Mouse (Mus musculus): ENCODE measurements around the gene Ccnf. TPM values are rescaled to one million over a fixed set of nuclear protein-coding genes. Genes with fewer than 3 reads are reported as not detected.

Gene Ccnf
- 10.7 and 13.3 TPM in 2 replicates for polyA plus RNA-seq (2012; rRNA removed)

DNA sequence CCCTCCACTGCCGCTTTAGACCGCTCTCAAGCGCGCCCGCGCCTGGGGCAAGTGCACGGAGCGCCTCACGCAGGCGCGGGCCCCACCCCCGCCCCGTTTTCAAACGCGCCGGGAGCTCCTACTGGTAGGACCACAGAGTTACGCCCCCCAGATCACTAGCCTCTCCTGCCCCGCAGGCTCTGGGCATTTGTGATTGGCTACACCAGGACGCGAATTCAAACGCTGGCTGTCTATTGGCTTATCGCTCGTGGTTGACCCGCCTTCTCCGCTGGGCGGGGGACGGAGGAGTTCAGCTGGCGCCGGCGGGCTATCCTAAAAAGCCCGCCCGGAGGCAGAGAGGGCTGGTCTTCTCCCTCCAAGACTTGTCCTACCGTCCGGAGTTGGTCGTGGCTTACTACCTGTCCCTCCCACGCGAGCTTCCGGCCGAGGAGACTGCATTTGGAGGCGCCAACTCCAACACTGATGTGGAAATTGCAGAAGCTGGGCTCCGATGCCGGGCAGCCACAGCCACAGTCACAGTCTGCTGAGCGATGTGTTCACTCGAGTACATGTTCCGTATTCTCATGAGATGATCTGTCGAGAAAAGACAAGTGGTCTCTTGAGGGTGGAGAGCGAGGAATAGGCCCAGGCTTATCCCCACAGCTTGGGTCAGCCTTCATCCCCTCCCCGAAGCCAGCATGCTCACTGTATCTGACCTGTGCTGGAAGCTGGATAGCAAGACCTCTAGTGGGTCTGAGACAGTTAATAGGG lies at the start of gene Ccnf:
Ccnf (minus strand) TSS at position 165 of the 750 bp plus-strand sequence.
- peak; percentile 21; the same call in 1 of the 2 replicates for TF ChIP-seq CTCF (IDR thresholded peaks at IDR 0.05; ENCODE audit: control insufficient read depth, insufficient read depth, insufficient replicate concordance, low read depth, low read length)
- peak; percentile 43; the same call in 1 of the 2 replicates for TF ChIP-seq POLR2A (IDR thresholded peaks at IDR 0.05; ENCODE audit: control insufficient read depth, low read depth, low read length)
- Histone ChIP-seq H3K4me3 (ENCODE audit: control insufficient read depth, low read depth, low read length) (peak within 1 kb of the TSS; percentile 94), H3K4me1 (ENCODE audit: control insufficient read depth, insufficient read depth, low read length) (peaks cover 11% of the 10 kb centered on the region), H3K27ac (ENCODE audit: control insufficient read depth, insufficient read depth, low read depth, low read length) (peak within 1 kb of the TSS; percentile 55), H3K27me3 (ENCODE audit: control insufficient read depth, insufficient read depth, low read length) (no peaks in the 10 kb centered on the region), H3K36me3 (ENCODE audit: control insufficient read depth, insufficient read depth, low read length) (no peaks in the 10 kb centered on the region)

DNA sequence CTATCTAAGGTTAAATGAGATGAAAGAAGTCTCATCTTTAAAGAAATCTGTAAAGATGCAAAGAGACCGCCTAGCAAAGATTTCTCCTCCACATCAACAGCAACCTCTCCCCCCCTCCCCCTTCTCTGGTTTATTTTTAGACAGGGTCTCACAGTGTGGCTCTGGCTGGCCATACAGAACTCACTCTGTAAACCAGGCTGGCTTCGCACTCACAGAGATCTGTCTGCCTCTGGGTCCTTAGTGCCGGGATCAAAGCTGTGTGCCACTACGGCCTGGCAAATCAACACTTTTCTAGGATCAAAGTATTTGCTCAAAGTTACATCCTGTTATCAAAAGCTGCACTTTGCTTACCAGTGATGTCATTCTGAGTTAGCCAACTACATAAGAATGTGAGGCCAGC lies 49.4 kb upstream of the Ccnf start:
- TF ChIP-seq POLR2A (IDR thresholded peaks at IDR 0.05; ENCODE audit: control insufficient read depth, low read depth, low read length), result no peak
- no peak for TF ChIP-seq CTCF (IDR thresholded peaks at IDR 0.05; ENCODE audit: control insufficient read depth, insufficient read depth, insufficient replicate concordance, low read depth, low read length)
- Histone ChIP-seq H3K4me3 (ENCODE audit: control insufficient read depth, low read depth, low read length) (no peak overlapping the region), H3K36me3 (ENCODE audit: control insufficient read depth, insufficient read depth, low read length) (no peaks in the 10 kb centered on the region; the same call in 1 of the 2 replicates), H3K4me1 (ENCODE audit: control insufficient read depth, insufficient read depth, low read length) (no peaks in the 10 kb centered on the region), H3K27ac (ENCODE audit: control insufficient read depth, insufficient read depth, low read depth, low read length) (no peak overlapping the region), H3K27me3 (ENCODE audit: control insufficient read depth, insufficient read depth, low read length) (no peaks in the 10 kb centered on the region)

DNA sequence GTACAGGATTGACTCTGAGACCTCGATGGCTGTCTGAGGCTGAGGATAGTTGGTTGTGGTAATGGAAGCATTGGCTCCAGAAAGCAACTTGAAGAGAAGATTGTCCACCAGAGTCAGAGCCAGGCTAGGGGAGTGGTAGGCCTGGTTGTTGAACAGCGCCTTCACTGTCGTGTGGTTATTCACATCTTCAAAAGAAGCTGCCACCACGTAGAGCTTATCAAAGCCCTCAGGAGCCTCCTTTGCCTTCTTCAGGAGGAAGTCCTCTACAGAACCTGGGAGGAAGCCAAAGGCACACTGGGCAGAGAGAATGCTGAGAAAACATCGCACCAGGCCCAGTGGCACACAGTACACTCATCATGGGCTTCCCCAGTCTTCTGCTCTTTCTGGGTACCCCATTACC lies 38.1 kb upstream of the Ccnf start:
- no peaks in the 10 kb centered on the region for H3K4me1 ChIP-seq (ENCODE audit: control insufficient read depth, insufficient read depth, low read length)
- TF ChIP-seq POLR2A (IDR thresholded peaks at IDR 0.05; ENCODE audit: control insufficient read depth, low read depth, low read length) (no peak), CTCF (IDR thresholded peaks at IDR 0.05; ENCODE audit: control insufficient read depth, insufficient read depth, insufficient replicate concordance, low read depth, low read length) (no peak)
- H3K27ac ChIP-seq (ENCODE audit: control insufficient read depth, insufficient read depth, low read depth, low read length), result no peak overlapping the region
- H3K36me3 ChIP-seq (ENCODE audit: control insufficient read depth, insufficient read depth, low read length), result no peaks in the 10 kb centered on the region; the same call in 1 of the 2 replicates
- no peaks in the 10 kb centered on the region for H3K27me3 ChIP-seq (ENCODE audit: control insufficient read depth, insufficient read depth, low read length)
- peak overlapping the region; percentile 67 for H3K4me3 ChIP-seq (ENCODE audit: control insufficient read depth, low read depth, low read length)

DNA sequence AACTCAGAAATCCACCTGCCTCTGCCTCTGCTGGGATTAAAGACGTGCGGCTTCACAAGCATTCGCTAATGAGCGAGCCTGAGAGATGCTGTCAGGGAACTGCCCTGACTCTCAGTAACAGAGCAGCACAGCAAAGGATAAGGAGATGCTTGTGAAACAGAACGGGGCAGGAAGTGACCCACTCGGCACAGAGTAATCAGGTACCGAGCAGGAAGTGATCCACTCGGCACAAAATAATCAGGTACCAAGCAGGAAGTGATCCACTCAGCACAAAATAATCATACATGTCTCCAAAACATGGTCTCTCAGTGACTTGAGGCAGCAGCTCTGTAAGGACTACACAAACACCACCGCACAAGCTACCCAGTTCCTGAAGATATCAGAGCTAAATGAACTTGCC lies 37.2 kb upstream of the Ccnf start:
- H3K27ac ChIP-seq (ENCODE audit: control insufficient read depth, insufficient read depth, low read depth, low read length), result no peak overlapping the region
- no peak for TF ChIP-seq CTCF (IDR thresholded peaks at IDR 0.05; ENCODE audit: control insufficient read depth, insufficient read depth, insufficient replicate concordance, low read depth, low read length)
- no peak for TF ChIP-seq POLR2A (IDR thresholded peaks at IDR 0.05; ENCODE audit: control insufficient read depth, low read depth, low read length)
- no peaks in the 10 kb centered on the region; the same call in 1 of the 2 replicates for H3K36me3 ChIP-seq (ENCODE audit: control insufficient read depth, insufficient read depth, low read length)
- H3K4me1 ChIP-seq (ENCODE audit: control insufficient read depth, insufficient read depth, low read length), result no peaks in the 10 kb centered on the region
- no peaks in the 10 kb centered on the region for H3K27me3 ChIP-seq (ENCODE audit: control insufficient read depth, insufficient read depth, low read length)
- H3K4me3 ChIP-seq (ENCODE audit: control insufficient read depth, low read depth, low read length), result no peak overlapping the region

DNA sequence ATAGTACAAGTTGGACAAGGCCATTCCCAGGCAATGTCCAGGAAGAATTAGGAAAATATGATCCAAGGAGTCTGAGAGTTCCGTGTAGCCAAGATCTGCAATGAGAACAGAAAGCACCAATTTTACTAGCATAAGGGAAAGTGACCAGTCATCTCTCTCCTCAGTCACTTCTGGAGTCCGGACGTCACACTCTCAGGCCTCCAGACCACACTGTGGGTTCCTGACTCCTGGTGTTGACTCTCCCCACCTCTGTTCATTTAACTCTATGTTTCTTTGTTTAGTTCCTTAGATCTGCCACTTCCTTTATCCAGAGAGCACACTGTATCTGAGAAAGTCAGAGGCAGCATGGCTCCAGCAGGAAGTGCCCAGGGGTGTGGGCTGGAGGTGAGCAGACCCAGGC lies 34.4 kb upstream of the Ccnf start:
- Histone ChIP-seq H3K36me3 (ENCODE audit: control insufficient read depth, insufficient read depth, low read length) (no peaks in the 10 kb centered on the region; the same call in 1 of the 2 replicates), H3K27ac (ENCODE audit: control insufficient read depth, insufficient read depth, low read depth, low read length) (no peak overlapping the region), H3K4me1 (ENCODE audit: control insufficient read depth, insufficient read depth, low read length) (no peaks in the 10 kb centered on the region), H3K4me3 (ENCODE audit: control insufficient read depth, low read depth, low read length) (no peak overlapping the region), H3K27me3 (ENCODE audit: control insufficient read depth, insufficient read depth, low read length) (no peaks in the 10 kb centered on the region)
- TF ChIP-seq CTCF (IDR thresholded peaks at IDR 0.05; ENCODE audit: control insufficient read depth, insufficient read depth, insufficient replicate concordance, low read depth, low read length) (no peak), POLR2A (IDR thresholded peaks at IDR 0.05; ENCODE audit: control insufficient read depth, low read depth, low read length) (no peak)

DNA sequence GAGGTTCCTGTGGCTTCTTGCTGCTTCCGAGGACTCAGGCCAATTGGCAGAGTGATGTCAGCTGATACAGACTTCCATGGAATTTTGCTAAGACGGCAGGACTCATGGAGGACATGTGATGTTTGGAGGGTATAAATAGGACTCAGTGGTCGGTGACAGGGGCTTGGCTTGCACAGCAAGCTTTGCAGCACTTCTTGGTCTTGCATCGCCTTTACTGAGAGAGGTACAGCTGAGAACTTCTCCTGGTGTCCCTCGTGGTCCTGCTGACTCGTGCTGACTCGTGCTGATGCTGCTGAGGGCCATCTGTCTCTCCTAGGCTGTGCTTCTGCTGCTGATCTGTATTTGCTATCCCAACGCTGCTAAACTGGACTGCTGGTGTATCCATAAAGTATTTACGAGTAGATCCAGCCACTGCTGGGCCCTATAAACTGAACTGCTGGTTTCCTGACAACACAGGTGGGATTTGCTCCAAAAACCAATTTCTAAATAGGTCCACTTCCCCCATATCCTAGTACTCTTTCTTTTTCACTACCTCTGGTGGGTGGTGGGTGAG lies 32.1 kb upstream of the Ccnf start:
- no peak for TF ChIP-seq POLR2A (IDR thresholded peaks at IDR 0.05; ENCODE audit: control insufficient read depth, low read depth, low read length)
- no peak for TF ChIP-seq CTCF (IDR thresholded peaks at IDR 0.05; ENCODE audit: control insufficient read depth, insufficient read depth, insufficient replicate concordance, low read depth, low read length)
- H3K4me3 ChIP-seq (ENCODE audit: control insufficient read depth, low read depth, low read length), result no peak overlapping the region
- H3K36me3 ChIP-seq (ENCODE audit: control insufficient read depth, insufficient read depth, low read length), result no peaks in the 10 kb centered on the region; the same call in 1 of the 2 replicates
- no peaks in the 10 kb centered on the region for H3K27me3 ChIP-seq (ENCODE audit: control insufficient read depth, insufficient read depth, low read length)
- no peak overlapping the region for H3K27ac ChIP-seq (ENCODE audit: control insufficient read depth, insufficient read depth, low read depth, low read length)
- H3K4me1 ChIP-seq (ENCODE audit: control insufficient read depth, insufficient read depth, low read length), result no peaks in the 10 kb centered on the region

DNA sequence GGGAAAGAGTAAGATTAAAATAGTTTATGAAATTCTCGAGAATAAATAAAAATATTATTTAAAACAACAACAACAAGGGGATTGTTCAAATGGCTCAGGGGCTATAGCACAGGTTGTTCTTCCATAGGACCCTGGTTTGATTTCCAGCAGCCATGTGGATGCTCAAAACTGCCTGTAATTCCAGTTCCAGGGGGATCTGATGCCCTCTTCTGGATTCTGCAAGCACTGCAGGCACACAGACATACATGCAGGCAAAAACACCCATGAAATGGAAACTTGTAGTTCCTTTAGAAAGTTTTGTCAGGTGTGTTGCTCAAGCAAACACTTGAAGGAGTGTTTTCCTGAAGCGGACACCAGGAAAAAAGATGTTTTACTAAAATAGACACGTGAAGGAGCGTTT lies 31.4 kb upstream of the Ccnf start:
- H3K27ac ChIP-seq (ENCODE audit: control insufficient read depth, insufficient read depth, low read depth, low read length), result no peak overlapping the region
- no peaks in the 10 kb centered on the region; the same call in 1 of the 2 replicates for H3K36me3 ChIP-seq (ENCODE audit: control insufficient read depth, insufficient read depth, low read length)
- no peak overlapping the region for H3K4me3 ChIP-seq (ENCODE audit: control insufficient read depth, low read depth, low read length)
- H3K27me3 ChIP-seq (ENCODE audit: control insufficient read depth, insufficient read depth, low read length), result no peaks in the 10 kb centered on the region
- TF ChIP-seq CTCF (IDR thresholded peaks at IDR 0.05; ENCODE audit: control insufficient read depth, insufficient read depth, insufficient replicate concordance, low read depth, low read length), result no peak
- H3K4me1 ChIP-seq (ENCODE audit: control insufficient read depth, insufficient read depth, low read length), result no peaks in the 10 kb centered on the region

Data from testis, adult 2 months (tissue).